Mouse (Mus musculus) hindbrain, embryonic 11.5 days (tissue): ENCODE results near the gene Cntnap1. TPM values are rescaled to one million over a fixed set of nuclear protein-coding genes. Genes with fewer than 3 reads are reported as not detected.

Experiments
- ATAC-seq: fragments of 200-750 bp; cut with Nextera tagmentation; 2 replicates; pipeline ENCODE4 v1.8.0; 2017; ENCODE audit warnings: mild to moderate bottlenecking, moderate TSS enrichment, moderate library complexity; ENCODE audit not compliant: low FRiP score
- DNase-seq: peaks from one replicate; pipeline ENCODE4 v3.0.0-alpha.2; 2015; ENCODE audit warnings: low spot score
- H3K27ac ChIP-seq: fragments of 300-500 bp; sonication (generic); 2 replicates; pipeline ENCODE4 v1.5.1; 2014; ENCODE audit warnings: mild to moderate bottlenecking, low read depth, low read length
- H3K27me3 ChIP-seq: fragments of 300-500 bp; sonication (generic); 2 replicates; pipeline ENCODE4 v1.6.1; 2014; ENCODE audit warnings: mild to moderate bottlenecking, low read length, moderate library complexity, mixed read lengths; ENCODE audit not compliant: control insufficient read depth, insufficient read depth
- H3K36me3 ChIP-seq: fragments of 300-500 bp; sonication (generic); 2 replicates; pipeline ENCODE4 v1.6.1; 2014; ENCODE audit warnings: mild to moderate bottlenecking, low read length, moderate library complexity, mixed read lengths; ENCODE audit not compliant: control insufficient read depth, insufficient read depth
- H3K4me1 ChIP-seq: fragments of 300-500 bp; sonication (generic); replicated peaks from 2 replicates; pipeline ENCODE4 v1.6.1; 2014; ENCODE audit warnings: low read length, mixed read lengths; ENCODE audit not compliant: control insufficient read depth, insufficient read depth
- H3K4me2 ChIP-seq: fragments of 300-500 bp; sonication (generic); replicated peaks from 2 replicates; pipeline ENCODE4 v1.6.1; 2014; ENCODE audit warnings: mild to moderate bottlenecking, low read depth, low read length
- H3K4me3 ChIP-seq: fragments of 300-500 bp; sonication (generic); 2 replicates; pipeline ENCODE4 v1.5.1; 2014; ENCODE audit warnings: low read depth, low read length
- H3K9ac ChIP-seq: fragments of 300-500 bp; sonication (generic); 2 replicates; pipeline ENCODE4 v1.6.1; 2014; ENCODE audit warnings: low read depth, low read length
- H3K9me3 ChIP-seq: fragments of 300-500 bp; sonication (generic); 2 replicates; pipeline ENCODE4 v1.6.1; 2016; ENCODE audit warnings: low read length; ENCODE audit not compliant: control insufficient read depth
- WGBS: fragments of 180-500 bp; shearing (Covaris S2); extraction: QIAGEN DNeasy Blood & Tissue Kit; methylation state at CpG from one replicate; pipeline ENCODE4 v1.1.7; 2014; 5-methylcytosine and 5-hydroxymethylcytosine counted together
- polyA plus RNA-seq: library from polyadenylated mRNA; unstranded; fragments of >200 nt; fragmentation: Nextera tagmentation; extraction: Ambion mirVana; gene quantifications from 2 replicates; pipeline ENCODE4 v1.2.1, GENCODE M21; 2014

Gene Cntnap1
- polyA plus RNA-seq, 1 experiment from 2014 or later = 0.29 TPM

DNA sequence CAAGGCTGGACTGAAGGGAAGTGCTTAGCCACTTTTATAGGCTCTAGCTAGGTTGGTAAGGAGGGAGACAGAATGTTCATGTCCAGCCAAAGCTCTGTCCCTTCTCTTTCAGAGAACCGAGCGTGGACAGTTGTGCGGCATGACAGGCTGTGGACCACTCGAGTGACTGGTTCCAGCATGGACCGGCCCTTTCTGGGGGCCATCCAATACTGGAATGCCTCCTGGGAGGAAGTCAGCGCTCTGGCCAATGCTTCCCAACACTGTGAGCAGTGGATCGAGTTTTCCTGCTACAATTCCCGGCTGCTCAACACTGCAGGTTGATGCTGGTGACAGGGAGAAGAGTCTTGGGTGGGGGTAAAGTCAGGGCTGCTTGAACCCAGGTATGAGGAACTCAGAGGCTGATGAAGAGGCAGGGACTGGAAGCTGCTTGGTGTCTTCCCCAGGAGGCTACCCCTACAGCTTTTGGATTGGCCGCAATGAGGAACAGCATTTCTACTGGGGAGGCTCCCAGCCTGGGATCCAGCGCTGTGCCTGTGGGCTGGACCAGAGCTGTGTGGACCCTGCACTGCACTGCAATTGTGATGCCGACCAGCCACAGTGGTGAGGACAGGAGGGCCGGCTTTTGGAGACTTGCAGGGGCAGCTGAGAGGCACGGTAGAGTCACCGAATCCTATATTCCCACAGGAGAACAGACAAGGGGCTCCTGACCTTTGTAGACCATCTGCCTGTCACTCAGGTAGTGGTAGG lies 12.6 kb downstream of the Cntnap1 start:
- DNase-seq = no peak
- Histone ChIP-seq H3K9ac (no peak overlapping the region), H3K36me3 (no peaks in the 10 kb centered on the region), H3K4me2 (no peak overlapping the region), H3K9me3 (no peaks in the 10 kb centered on the region), H3K4me3 (no peak overlapping the region), H3K27me3 (peaks cover 11% of the 10 kb centered on the region), H3K4me1 (no peaks in the 10 kb centered on the region), H3K27ac (no peak overlapping the region)
- ATAC-seq = no peak
- WGBS = 78% methylated on average over 14 of the region's 14 CpGs

DNA sequence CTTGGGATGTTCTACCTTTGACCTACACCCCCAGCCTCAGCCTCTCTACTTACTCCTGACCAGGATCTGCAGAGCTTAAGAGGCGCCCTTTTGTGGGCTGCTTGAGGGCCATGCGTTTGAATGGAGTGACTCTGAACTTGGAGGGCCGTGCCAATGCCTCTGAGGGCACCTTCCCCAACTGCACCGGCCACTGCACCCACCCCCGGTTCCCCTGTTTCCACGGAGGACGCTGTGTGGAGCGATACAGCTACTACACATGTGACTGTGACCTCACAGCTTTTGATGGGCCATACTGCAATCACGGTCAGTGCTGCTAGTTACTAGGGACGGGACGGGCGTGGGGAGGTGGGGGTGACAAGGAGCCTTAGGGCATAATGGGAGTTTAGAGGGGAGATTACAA lies 14.7 kb downstream of the Cntnap1 start:
- Histone ChIP-seq H3K4me3 (no peak overlapping the region), H3K9me3 (no peaks in the 10 kb centered on the region), H3K36me3 (no peaks in the 10 kb centered on the region), H3K27me3 (0 out of 2 replicates have a peak, but pooled peaks cover 2% of the 10 kb centered on the region), H3K9ac (no peak overlapping the region), H3K4me1 (no peaks in the 10 kb centered on the region), H3K4me2 (no peak overlapping the region), H3K27ac (no peak overlapping the region)
- DNase-seq (no peak), ATAC-seq (no peak)
- WGBS = 93% methylated on average over 12 of the region's 12 CpGs

DNA sequence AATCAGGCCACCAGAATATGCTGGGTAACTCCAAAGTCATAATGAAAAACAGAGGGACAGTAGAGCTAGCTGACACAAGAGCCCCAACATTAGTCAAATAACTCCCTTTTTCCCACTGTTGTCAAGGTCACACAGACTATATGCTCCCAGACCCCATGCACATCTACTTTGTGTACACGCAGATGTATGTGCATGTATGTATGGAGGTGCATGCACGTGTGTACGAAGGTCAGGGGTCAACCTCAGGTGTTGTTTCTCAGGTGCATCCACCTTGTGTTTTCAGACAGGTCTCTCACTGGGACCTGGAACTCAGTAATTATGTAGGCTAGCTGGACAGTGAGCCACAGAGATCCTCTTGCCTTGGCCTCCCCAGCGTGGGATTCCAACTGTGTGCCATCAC lies 15.1 kb downstream of the Cntnap1 start:
- Histone ChIP-seq H3K4me1 (no peaks in the 10 kb centered on the region), H3K4me2 (no peak overlapping the region), H3K9me3 (no peaks in the 10 kb centered on the region), H3K27me3 (0 out of 2 replicates have a peak, but pooled peaks cover under 1% of the 10 kb centered on the region), H3K36me3 (no peaks in the 10 kb centered on the region), H3K27ac (no peak overlapping the region), H3K4me3 (no peak overlapping the region), H3K9ac (no peak overlapping the region)
- no peak for ATAC-seq
- no peak for DNase-seq
- WGBS = 94% methylated on average over 4 of the region's 4 CpGs

DNA sequence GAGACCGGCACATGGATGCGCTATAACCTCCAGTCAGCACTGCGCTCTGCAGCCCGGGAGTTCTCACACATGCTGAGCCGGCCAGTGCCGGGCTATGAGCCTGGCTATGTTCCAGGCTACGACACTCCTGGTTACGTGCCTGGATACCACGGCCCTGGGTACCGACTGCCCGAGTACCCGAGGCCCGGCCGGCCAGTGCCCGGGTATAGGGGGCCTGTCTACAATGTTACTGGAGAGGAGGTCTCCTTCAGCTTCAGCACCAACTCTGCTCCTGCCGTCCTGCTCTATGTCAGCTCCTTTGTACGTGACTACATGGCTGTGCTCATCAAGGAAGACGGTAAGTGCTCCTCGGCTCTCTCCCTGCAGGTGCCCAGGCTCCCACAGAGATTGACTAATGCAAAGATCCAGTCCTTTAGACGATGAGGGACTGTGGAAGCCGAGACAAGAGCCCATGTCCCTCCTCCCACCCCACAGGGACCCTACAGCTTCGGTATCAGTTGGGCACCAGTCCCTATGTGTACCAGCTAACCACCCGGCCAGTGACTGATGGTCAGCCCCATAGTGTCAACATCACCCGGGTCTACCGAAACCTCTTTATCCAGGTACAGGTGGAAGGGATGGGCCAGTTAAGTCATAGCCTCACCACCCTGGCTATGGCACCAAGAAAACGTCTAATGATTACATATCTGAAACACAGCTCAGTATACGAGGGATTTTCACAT lies 16.4 kb downstream of the Cntnap1 start:
- Histone ChIP-seq H3K27ac (no peak overlapping the region), H3K4me2 (no peak overlapping the region), H3K4me1 (no peaks in the 10 kb centered on the region; the same call in 1 of the 2 replicates), H3K36me3 (no peaks in the 10 kb centered on the region), H3K9me3 (no peaks in the 10 kb centered on the region), H3K9ac (no peak overlapping the region), H3K4me3 (no peak overlapping the region), H3K27me3 (no peaks in the 10 kb centered on the region)
- no peak for DNase-seq
- no peak for ATAC-seq
- WGBS = 88% methylated on average over 27 of the region's 27 CpGs

DNA sequence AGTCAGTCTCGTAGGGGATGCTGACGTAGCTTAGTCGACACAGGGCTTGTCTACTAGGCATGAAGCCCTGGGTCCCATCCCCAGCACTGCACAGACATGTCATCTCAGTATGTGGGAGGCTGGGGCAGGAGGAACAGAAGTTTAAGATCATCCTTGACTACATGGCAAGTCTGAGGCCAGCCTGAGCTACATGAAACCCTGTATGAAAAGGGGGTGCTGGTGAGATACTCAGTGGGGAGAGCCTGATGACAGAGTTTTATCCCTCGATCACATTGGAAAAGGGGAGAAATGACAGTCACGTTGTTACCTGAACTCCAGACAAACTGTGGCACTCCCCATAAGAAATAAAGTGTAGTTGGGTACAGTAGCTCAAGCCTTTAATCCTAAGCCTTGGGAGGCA lies 17.2 kb downstream of the Cntnap1 start:
- Histone ChIP-seq H3K4me1 (no peaks in the 10 kb centered on the region; the same call in 1 of the 2 replicates), H3K27me3 (no peaks in the 10 kb centered on the region), H3K9me3 (no peaks in the 10 kb centered on the region), H3K4me2 (no peak overlapping the region), H3K36me3 (no peaks in the 10 kb centered on the region), H3K9ac (no peak overlapping the region), H3K27ac (no peak overlapping the region), H3K4me3 (no peak overlapping the region)
- WGBS = 90% methylated on average over 5 of the region's 5 CpGs
- no peak for ATAC-seq
- no peak for DNase-seq

DNA sequence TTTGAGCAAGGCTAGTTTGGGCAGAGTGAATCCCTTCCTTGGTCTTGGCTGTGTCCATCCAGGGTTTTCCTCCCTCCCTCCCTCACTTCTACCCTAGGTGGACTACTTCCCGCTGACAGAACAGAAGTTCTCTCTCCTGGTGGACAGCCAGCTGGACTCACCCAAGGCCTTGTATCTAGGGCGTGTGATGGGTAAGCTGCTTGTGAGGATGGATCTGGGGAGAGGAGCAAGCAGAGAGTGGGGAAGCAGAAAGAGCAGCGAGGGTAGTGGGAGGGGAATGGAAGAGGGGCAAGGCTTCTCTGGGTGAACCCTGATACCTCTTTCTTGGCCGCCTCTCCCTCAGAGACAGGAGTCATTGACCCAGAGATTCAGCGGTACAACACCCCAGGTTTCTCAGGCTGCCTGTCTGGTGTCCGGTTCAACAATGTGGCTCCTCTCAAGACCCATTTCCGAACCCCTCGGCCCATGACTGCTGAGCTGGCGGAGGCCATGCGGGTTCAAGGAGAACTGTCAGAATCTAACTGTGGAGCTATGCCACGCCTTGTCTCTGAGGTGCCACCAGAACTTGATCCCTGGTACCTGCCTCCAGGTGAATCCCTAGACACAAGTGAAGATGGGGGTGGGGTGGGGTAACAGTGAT lies 18.0 kb downstream of the Cntnap1 start:
- Histone ChIP-seq H3K36me3 (no peaks in the 10 kb centered on the region), H3K4me1 (no peaks in the 10 kb centered on the region; the same call in 1 of the 2 replicates), H3K27me3 (no peaks in the 10 kb centered on the region), H3K27ac (no peak overlapping the region), H3K4me3 (no peak overlapping the region), H3K9me3 (no peaks in the 10 kb centered on the region), H3K4me2 (no peak overlapping the region), H3K9ac (no peak overlapping the region)
- ATAC-seq (no peak), DNase-seq (no peak)
- WGBS = 84% methylated on average over 11 of the region's 11 CpGs

DNA sequence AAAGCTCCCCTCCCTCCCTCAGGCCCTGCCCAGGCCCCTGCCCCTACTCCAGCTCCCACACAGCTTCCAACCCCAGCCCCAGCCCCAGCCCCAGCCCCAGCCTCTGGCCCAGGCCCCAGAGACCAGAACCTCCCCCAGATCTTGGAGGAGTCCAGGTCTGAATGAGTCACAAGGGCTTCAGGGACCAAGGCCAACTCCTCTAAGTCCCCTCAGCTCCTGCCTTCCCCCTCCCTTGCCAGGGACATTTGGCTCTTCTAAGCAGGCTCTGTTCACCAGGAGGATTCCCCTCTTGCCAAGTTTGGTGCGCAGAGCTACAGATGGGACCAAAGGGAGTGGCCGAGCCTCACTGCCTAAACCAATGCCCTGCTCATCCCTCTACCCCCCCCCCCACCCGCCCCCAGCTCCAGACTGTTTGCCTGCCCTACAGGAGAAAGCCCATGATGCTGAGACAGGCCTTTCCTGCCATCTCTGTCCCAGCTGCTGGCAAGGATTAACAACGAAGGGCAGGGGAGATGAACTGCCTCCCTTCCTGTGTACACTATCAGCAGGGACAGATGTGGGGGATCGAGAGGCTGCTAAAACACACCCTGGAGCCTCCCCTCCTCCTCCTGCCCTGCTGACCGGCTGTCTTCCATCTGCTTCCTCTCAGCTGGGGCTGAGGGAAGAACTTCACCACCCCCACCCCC lies 19.3 kb downstream of the Cntnap1 start:
- peak; percentile 78 for ATAC-seq
- no peaks in the 10 kb centered on the region; the same call in 1 of the 2 replicates for H3K4me1 ChIP-seq
- H3K4me2 ChIP-seq = no peak overlapping the region
- no peaks in the 10 kb centered on the region for H3K36me3 ChIP-seq
- no peaks in the 10 kb centered on the region for H3K9me3 ChIP-seq
- 13% methylated on average over 5 of the region's 6 CpGs for WGBS
- H3K27me3 ChIP-seq = no peaks in the 10 kb centered on the region
- H3K27ac ChIP-seq = peak overlapping the region; percentile 74
- H3K4me3 ChIP-seq = no peak overlapping the region
- no peak overlapping the region for H3K9ac ChIP-seq
- DNase-seq = peak; percentile 59

DNA sequence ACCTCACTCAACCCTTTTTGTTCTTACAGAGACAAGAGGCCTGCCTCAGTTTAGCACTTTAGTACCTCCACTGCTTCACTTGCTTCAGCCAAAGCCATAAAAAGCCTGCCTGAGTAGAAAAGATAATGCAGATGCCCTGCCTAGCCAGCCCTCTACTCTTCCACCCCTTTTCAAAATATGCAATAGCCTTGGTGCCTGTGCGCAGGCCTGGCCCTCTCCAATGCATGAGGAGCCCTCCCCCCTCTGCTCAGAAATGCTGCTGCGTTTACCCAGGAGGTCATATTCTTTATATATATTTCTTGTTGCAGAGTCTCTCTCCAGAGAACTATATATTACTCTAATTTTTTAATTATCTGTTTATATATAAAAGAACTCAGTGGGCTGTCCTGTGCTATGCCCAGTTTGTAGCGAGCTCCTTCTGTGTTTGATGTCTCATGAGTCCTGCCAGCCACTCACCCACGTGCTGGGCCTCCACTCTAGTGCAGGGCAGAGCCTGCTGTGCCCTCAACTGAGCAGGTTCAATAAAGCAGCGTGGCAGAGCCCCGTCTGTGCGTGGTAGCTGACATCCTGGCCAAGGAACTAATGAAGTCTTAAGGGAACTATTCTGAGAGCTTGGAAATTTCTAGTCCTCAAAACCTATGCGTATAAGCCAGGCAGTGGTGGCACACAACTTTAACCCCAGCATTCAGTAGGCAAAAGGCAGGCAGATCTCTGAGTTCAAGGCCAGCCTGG lies 20.0 kb downstream of the Cntnap1 start:
- Histone ChIP-seq H3K9ac (no peak overlapping the region), H3K4me3 (no peak overlapping the region), H3K4me2 (no peak overlapping the region), H3K36me3 (no peaks in the 10 kb centered on the region), H3K27ac (peak overlapping the region; percentile 74), H3K4me1 (no peaks in the 10 kb centered on the region; the same call in 1 of the 2 replicates), H3K27me3 (no peaks in the 10 kb centered on the region), H3K9me3 (no peaks in the 10 kb centered on the region)
- peak; percentile 22; the same call in 1 of the 2 replicates for ATAC-seq
- peak; percentile 8 for DNase-seq
- 47% methylated on average over 8 of the region's 8 CpGs for WGBS
